Mouse (Mus musculus) liver, embryonic 13.5 days (tissue): ENCODE measurements at regions not wholly inside any gene's neighbourhood (a gene's known extent, or its start where the extent isn't known, plus 50 kb on each side); places are given as distances from the start of the nearest gene placed in this dataset.
"Not testable (repeated sequence)": the region's sequence is repeated elsewhere in the genome, so short reads cannot be mapped to it uniquely, and the experiment has no call there.

ENCODE experiments used
- ATAC-seq: fragments of 200-750 bp; cut with Nextera tagmentation; 2 replicates; pipeline ENCODE4 v1.8.0; 2017; ENCODE audit warnings: low read depth, mild to moderate bottlenecking, moderate number of reproducible peaks, moderate library complexity
- DNase-seq: peaks from one replicate; pipeline ENCODE4 v3.0.0; 2022
- H3K27ac ChIP-seq: fragments of 300-500 bp; sonication (generic); 2 replicates; pipeline ENCODE4 v1.5.1; 2015; ENCODE audit warnings: moderate library complexity, mild to moderate bottlenecking, inconsistent platforms
- H3K27me3 ChIP-seq: fragments of 300-500 bp; sonication (generic); 2 replicates; pipeline ENCODE4 v1.6.1; 2015; ENCODE audit warnings: mild to moderate bottlenecking, inconsistent platforms
- H3K36me3 ChIP-seq: fragments of 300-500 bp; sonication (generic); 2 replicates; pipeline ENCODE4 v1.6.1; 2015; ENCODE audit warnings: mild to moderate bottlenecking, inconsistent platforms
- H3K4me1 ChIP-seq: fragments of 300-500 bp; sonication (generic); replicated peaks from 2 replicates; pipeline ENCODE4 v1.6.1; 2015; ENCODE audit warnings: inconsistent platforms
- H3K4me2 ChIP-seq: fragments of 300-500 bp; sonication (generic); 2 replicates; pipeline ENCODE4 v1.6.1; 2015; ENCODE audit warnings: inconsistent platforms, mild to moderate bottlenecking, moderate library complexity
- H3K4me3 ChIP-seq: fragments of 300-500 bp; sonication (generic); replicated peaks from 2 replicates; pipeline ENCODE4 v1.5.1; 2015; ENCODE audit warnings: mild to moderate bottlenecking, inconsistent platforms
- H3K9ac ChIP-seq: fragments of 300-500 bp; sonication (generic); 2 replicates; pipeline ENCODE4 v1.6.1; 2015; ENCODE audit warnings: mild to moderate bottlenecking, inconsistent platforms
- H3K9me3 ChIP-seq: fragments of 300-500 bp; sonication (generic); replicated peaks from 2 replicates; pipeline ENCODE4 v1.6.1; 2016; ENCODE audit warnings: inconsistent platforms
- WGBS: fragments of 180-500 bp; shearing (Covaris S2); methylation state at CpG from one replicate; pipeline ENCODE4 v1.1.7; 2015; ENCODE audit not compliant: insufficient replicate concordance; 5-methylcytosine and 5-hydroxymethylcytosine counted together

DNA sequence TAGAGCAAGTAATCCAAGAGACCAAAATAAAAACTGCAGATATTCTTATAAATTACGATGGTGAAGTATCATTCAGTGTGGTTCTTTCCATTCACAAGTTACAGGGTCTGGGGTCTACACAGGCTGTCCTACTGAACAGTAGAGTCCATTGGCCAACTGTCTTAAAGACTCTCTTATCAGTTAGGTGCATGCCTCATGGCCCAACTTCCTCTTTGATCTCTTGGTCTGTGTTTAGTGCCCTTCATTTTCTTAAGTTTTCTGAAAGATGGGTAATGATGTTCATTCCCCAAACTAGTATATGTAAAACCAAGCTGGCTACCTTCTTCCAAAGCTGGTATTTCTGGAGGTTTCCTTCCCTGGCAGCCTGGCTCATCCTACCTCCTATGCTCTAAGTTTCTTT is 268.7 kb upstream of the Ift57 start:
- H3K9me3 ChIP-seq: no peaks in the 10 kb centered on the region
- no peak overlapping the region for H3K9ac ChIP-seq
- 35% methylated on average over 1 of the region's 1 CpGs for WGBS
- H3K4me3 ChIP-seq: no peak overlapping the region
- no peaks in the 10 kb centered on the region for H3K36me3 ChIP-seq
- DNase-seq: no peak
- H3K4me1 ChIP-seq: no peaks in the 10 kb centered on the region
- H3K27ac ChIP-seq: no peak overlapping the region
- ATAC-seq: no peak
- no peaks in the 10 kb centered on the region for H3K27me3 ChIP-seq
- no peak overlapping the region for H3K4me2 ChIP-seq

GRCm38 (mm10) chr16:49431902-49432301 is 267.1 kb upstream of the Ift57 start:
- Histone ChIP-seq H3K4me2 (no peak overlapping the region), H3K9ac (no peak overlapping the region), H3K27me3 (no peaks in the 10 kb centered on the region), H3K27ac (no peak overlapping the region), H3K36me3 (no peaks in the 10 kb centered on the region), H3K9me3 (no peaks in the 10 kb centered on the region), H3K4me3 (no peak overlapping the region), H3K4me1 (no peaks in the 10 kb centered on the region)
- ATAC-seq (no peak), DNase-seq (no peak)
- WGBS: 23% methylated on average over 2 of the region's 2 CpGs

GRCm38 (mm10) chr16:49441225-49441624 is 257.8 kb upstream of the Ift57 start:
- no peak overlapping the region for H3K4me2 ChIP-seq
- no peaks in the 10 kb centered on the region for H3K36me3 ChIP-seq
- 57% methylated on average over 1 of the region's 1 CpGs for WGBS
- no peak overlapping the region for H3K9ac ChIP-seq
- no peak overlapping the region for H3K4me3 ChIP-seq
- H3K27me3 ChIP-seq: no peaks in the 10 kb centered on the region
- DNase-seq (no peak), ATAC-seq (no peak)
- no peak overlapping the region for H3K27ac ChIP-seq
- H3K4me1 ChIP-seq: no peaks in the 10 kb centered on the region
- H3K9me3 ChIP-seq: no peaks in the 10 kb centered on the region

GRCm38 (mm10) chr16:49447356-49447755 is 251.7 kb upstream of the Ift57 start:
- H3K9me3 ChIP-seq, ATAC-seq, H3K36me3 ChIP-seq, H3K4me3 ChIP-seq, H3K27ac ChIP-seq, H3K4me1 ChIP-seq, DNase-seq, H3K27me3 ChIP-seq, H3K9ac ChIP-seq, H3K4me2 ChIP-seq: not testable (repeated sequence)
- WGBS: 77% methylated on average over 8 of the region's 9 CpGs

- no peaks in the 10 kb centered on the region for H3K9me3 ChIP-seq
- no peak overlapping the region for H3K27ac ChIP-seq
- no peak overlapping the region for H3K9ac ChIP-seq
- 70% methylated on average over 8 of the region's 8 CpGs for WGBS
- H3K4me1 ChIP-seq: no peaks in the 10 kb centered on the region
- no peaks in the 10 kb centered on the region for H3K36me3 ChIP-seq
- ATAC-seq: no peak
- no peaks in the 10 kb centered on the region for H3K27me3 ChIP-seq
- DNase-seq: no peak
- H3K4me3 ChIP-seq: no peak overlapping the region
- H3K4me2 ChIP-seq: no peak overlapping the region
These were observed 205.2 kb upstream of the Ift57 start for GRCm38 (mm10) chr16:49493881-49494280.

GRCm38 (mm10) chr16:49497521-49498010 is 201.5 kb upstream of the Ift57 start:
- Histone ChIP-seq H3K4me2 (no peak overlapping the region), H3K9ac (no peak overlapping the region), H3K36me3 (no peaks in the 10 kb centered on the region), H3K27ac (no peak overlapping the region), H3K27me3 (no peaks in the 10 kb centered on the region), H3K4me1 (no peaks in the 10 kb centered on the region), H3K9me3 (no peaks in the 10 kb centered on the region), H3K4me3 (no peak overlapping the region)
- DNase-seq: no peak
- no peak for ATAC-seq
- 60% methylated on average over 3 of the region's 3 CpGs for WGBS

GRCm38 (mm10) chr16:49500818-49501217 is 198.2 kb upstream of the Ift57 start:
- H3K4me2 ChIP-seq: no peak overlapping the region
- DNase-seq (no peak), ATAC-seq (0 out of 2 replicates have a peak, but pooled peaks have one; percentile 34)
- no peak overlapping the region for H3K4me3 ChIP-seq
- no peaks in the 10 kb centered on the region for H3K4me1 ChIP-seq
- H3K36me3 ChIP-seq: no peaks in the 10 kb centered on the region
- no peaks in the 10 kb centered on the region for H3K27me3 ChIP-seq
- no peaks in the 10 kb centered on the region for H3K9me3 ChIP-seq
- no peak overlapping the region for H3K27ac ChIP-seq
- no peak overlapping the region for H3K9ac ChIP-seq
- WGBS: 28% methylated on average over 4 of the region's 4 CpGs

DNA sequence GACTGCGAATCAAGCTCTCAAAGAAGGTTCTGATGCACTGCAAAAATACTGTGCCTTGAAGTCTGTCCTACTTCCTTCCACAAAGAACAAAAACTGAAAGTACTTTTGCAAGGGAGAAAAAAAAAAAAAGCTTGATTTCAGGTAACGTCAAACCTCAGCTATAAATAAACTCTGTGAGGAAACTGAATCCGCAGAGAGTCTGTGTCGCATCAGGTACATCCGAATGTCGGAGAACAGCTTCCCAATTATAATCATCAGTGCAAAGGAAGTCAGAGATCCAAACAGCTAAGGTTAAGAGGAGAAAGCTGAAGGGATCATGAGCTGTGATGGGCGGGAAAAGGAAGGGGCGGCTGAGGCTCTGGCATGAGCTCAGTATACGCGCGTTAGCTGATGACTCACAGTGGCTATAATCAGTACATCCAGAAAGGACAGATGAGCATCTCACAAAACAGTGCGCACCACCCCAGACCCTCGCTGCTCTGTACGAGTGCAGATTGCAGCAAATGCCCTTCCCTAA is 195.1 kb upstream of the Ift57 start:
- ATAC-seq: no peak
- no peaks in the 10 kb centered on the region for H3K27me3 ChIP-seq
- H3K27ac ChIP-seq: no peak overlapping the region
- H3K4me1 ChIP-seq: no peaks in the 10 kb centered on the region
- no peak overlapping the region for H3K4me2 ChIP-seq
- H3K9me3 ChIP-seq: no peaks in the 10 kb centered on the region
- H3K36me3 ChIP-seq: no peaks in the 10 kb centered on the region
- no peak overlapping the region for H3K4me3 ChIP-seq
- WGBS: 50% methylated on average over 14 of the region's 14 CpGs
- H3K9ac ChIP-seq: no peak overlapping the region
- no peak for DNase-seq

GRCm38 (mm10) chr16:49504669-49505068 is 194.4 kb upstream of the Ift57 start:
- no peaks in the 10 kb centered on the region for H3K27me3 ChIP-seq
- H3K4me1 ChIP-seq: no peaks in the 10 kb centered on the region
- H3K27ac ChIP-seq: no peak overlapping the region
- no peak overlapping the region for H3K9ac ChIP-seq
- H3K4me2 ChIP-seq: no peak overlapping the region
- H3K36me3 ChIP-seq: no peaks in the 10 kb centered on the region
- H3K4me3 ChIP-seq: no peak overlapping the region
- DNase-seq (no peak), ATAC-seq (no peak)
- WGBS: 62% methylated on average over 6 of the region's 6 CpGs
- no peaks in the 10 kb centered on the region for H3K9me3 ChIP-seq

- Histone ChIP-seq H3K27me3 (no peaks in the 10 kb centered on the region), H3K4me3 (no peak overlapping the region), H3K9me3 (no peaks in the 10 kb centered on the region), H3K9ac (no peak overlapping the region), H3K4me1 (no peaks in the 10 kb centered on the region), H3K27ac (no peak overlapping the region), H3K36me3 (no peaks in the 10 kb centered on the region), H3K4me2 (no peak overlapping the region)
- 60% methylated on average over 9 of the region's 9 CpGs for WGBS
- ATAC-seq: 0 out of 2 replicates have a peak, but pooled peaks have one; percentile 23
- no peak for DNase-seq
These were observed 193.8 kb upstream of the Ift57 start for GRCm38 (mm10) chr16:49505271-49505670.

DNA sequence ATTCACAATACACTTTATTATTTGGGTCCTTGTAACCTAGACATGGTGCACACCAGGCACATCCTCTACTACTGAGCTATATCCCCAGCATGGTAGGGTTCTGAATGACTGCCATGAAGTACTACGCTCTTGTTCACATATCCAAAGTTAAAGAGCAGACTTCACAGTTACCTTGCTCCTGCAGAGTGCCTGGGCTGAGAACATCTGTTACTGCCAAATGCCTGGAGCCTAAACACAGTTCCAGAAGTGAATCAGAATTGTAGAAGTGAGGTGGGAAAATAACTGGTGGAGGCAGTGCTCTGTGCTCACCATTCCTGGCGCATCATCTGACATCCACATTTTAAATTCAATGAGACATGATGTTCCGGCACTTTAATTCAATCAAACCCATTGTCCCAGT is 180.2 kb upstream of the Ift57 start:
- H3K9ac ChIP-seq: no peak overlapping the region
- H3K27me3 ChIP-seq: no peaks in the 10 kb centered on the region
- WGBS: 79% methylated on average over 3 of the region's 3 CpGs
- H3K9me3 ChIP-seq: no peaks in the 10 kb centered on the region
- no peak overlapping the region for H3K27ac ChIP-seq
- no peak overlapping the region for H3K4me3 ChIP-seq
- H3K4me1 ChIP-seq: no peaks in the 10 kb centered on the region
- DNase-seq (no peak), ATAC-seq (no peak)
- no peak overlapping the region for H3K4me2 ChIP-seq
- no peaks in the 10 kb centered on the region for H3K36me3 ChIP-seq

GRCm38 (mm10) chr16:49520411-49520810 is 178.6 kb upstream of the Ift57 start:
- Histone ChIP-seq H3K4me2 (no peak overlapping the region), H3K36me3 (no peaks in the 10 kb centered on the region), H3K9me3 (no peaks in the 10 kb centered on the region), H3K4me1 (no peaks in the 10 kb centered on the region), H3K4me3 (no peak overlapping the region), H3K27me3 (no peaks in the 10 kb centered on the region), H3K27ac (no peak overlapping the region), H3K9ac (no peak overlapping the region)
- ATAC-seq (no peak), DNase-seq (no peak)
- WGBS: 52% methylated on average over 3 of the region's 3 CpGs
